14 mouse cellular contexts compared by ENCODE assay signal in the genomic region with DNA sequence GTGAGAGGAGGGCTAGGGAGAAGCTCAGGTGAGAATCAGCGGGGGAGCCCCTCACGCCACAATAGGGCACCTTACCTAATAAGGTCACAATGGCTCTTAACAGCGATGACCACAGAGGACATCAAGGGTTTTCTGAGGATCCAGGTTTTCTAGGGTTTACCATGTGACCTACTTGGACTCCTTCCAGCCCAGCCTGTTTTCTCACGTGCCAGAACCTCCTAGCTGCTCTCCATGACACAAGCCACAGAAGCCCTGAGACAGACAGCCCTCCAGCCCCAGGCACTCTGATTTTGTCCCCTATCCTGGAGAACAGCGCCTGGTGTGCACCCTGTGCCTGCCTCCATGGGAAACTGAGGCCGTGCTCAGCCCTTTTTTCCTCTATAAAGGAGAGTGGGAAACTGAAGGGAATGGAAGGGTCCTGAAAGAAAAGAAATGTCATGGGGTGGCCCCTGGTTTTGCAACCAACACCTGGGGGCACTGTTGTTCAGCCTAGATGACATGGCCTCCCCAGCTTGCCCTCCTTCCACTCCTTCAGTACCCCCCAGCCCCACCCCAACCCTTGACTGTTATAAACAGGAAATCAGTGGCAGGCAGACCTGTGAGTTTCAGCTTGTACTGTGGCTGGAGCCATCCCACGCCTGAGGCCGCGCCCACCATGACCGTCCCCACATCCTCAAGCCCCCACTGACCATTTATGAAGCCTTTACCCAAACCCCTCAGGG. TPM values are rescaled to one million over a fixed set of nuclear protein-coding genes. Genes with fewer than 3 reads are reported as not detected.
DNase-seq lines count a peak whose midpoint lies in the region; ATAC-seq and TF ChIP-seq lines count a peak whose summit lies in the region.
"Had no signal": no experiment of that assay in that cellular context is flagged by ENCODE, and none has a peak within 500 bp of the region (broad histone marks: within the 10 kb centered on the region; RNA-seq: fewer than 3 reads in every experiment).

No protein-coding gene starts in this region.

- H3K9ac ChIP-seq in lung, embryonic 14.5 days: no peak overlapping the region
- H3K9ac ChIP-seq: embryonic facial prominence, embryonic 15.5 days had no signal

- TF ChIP-seq CTCF in lung, embryonic 14.5 days (IDR thresholded peaks at IDR 0.05; ENCODE audit: low read depth): no peak; the same call in 1 of the 2 replicates

- H3K4me2 ChIP-seq in lung, embryonic 14.5 days: no peak overlapping the region
- H3K4me2 ChIP-seq: embryonic facial prominence, embryonic 15.5 days had no signal

- no peaks in the 10 kb centered on the region for H3K4me1 ChIP-seq in lung, embryonic 14.5 days (ENCODE audit: insufficient read depth)
- H3K4me1 ChIP-seq: embryonic facial prominence, embryonic 15.5 days had no signal

- intact Hi-C loops in left cerebral cortex, postnatal 10 days (cut with DNase I): no loop called here

- no peaks in the 10 kb centered on the region for H3K9me3 ChIP-seq in lung, embryonic 14.5 days (ENCODE audit: low read depth, low read length)
- H3K9me3 ChIP-seq: embryonic facial prominence, embryonic 15.5 days had no signal

- no peaks in the 10 kb centered on the region for H3K27me3 ChIP-seq in lung, embryonic 14.5 days (ENCODE audit: insufficient read depth, low read length)

- ATAC-seq in lung, embryonic 14.5 days (ENCODE audit: insufficient read depth): no peak

- WGBS in lung, embryonic 14.5 days: 44% methylated on average over 10 of the region's 10 CpGs

- no peaks in the 10 kb centered on the region for H3K36me3 ChIP-seq in lung, embryonic 14.5 days (ENCODE audit: insufficient read depth)
- H3K36me3 ChIP-seq: embryonic facial prominence, embryonic 15.5 days had no signal

- peak; percentile 6 for DNase-seq in adrenal gland, adult 2 months
- no peak for DNase-seq in adrenal gland, adult 18-20 months (ENCODE audit: low spot score in 2 of 2)
- DNase-seq in lung, embryonic 14.5 days: peak; percentile 7
- no peak for DNase-seq in lung, postnatal 14 days
- peak; percentile 23 for DNase-seq in lung, postnatal 10 days
- peak; percentile 86 to 90 for DNase-seq in spleen, postnatal 36 days (ENCODE audit: low spot score in 2 of 2)
- no peak for DNase-seq in left cerebral cortex, postnatal 10 days (ENCODE audit: extremely low spot score in 1 of 2, low spot score in 2 of 2)
- DNase-seq in cerebellum, adult 8-10 months: no peak
- DNase-seq: cerebellum, postnatal 36 days; heart, adult 18-20 months; heart, postnatal 36 days had no signal

- H3K4me3 ChIP-seq in lung, embryonic 14.5 days (ENCODE audit: low read depth, low read length): no peak overlapping the region
- H3K4me3 ChIP-seq: embryonic facial prominence, embryonic 15.5 days had no signal

- H3K27ac ChIP-seq in lung, embryonic 14.5 days (ENCODE audit: low read depth): no peak overlapping the region
- H3K27ac ChIP-seq: embryonic facial prominence, embryonic 15.5 days; stomach, postnatal 0 days had no signal

RNA-seq across cellular contexts. Expression of a gene that starts 37.9 kb away (rescaled TPM):
- total RNA-seq in adrenal gland, adult 2 months (2021): under 1 TPM; 0.69 to 0.86 TPM
- 0.56 and 1.0 TPM in 2 replicates for polyA plus RNA-seq in adrenal gland, adult 2 months (2012; rRNA removed)
- under 1 TPM; 0.42 to 0.46 TPM for total RNA-seq in adrenal gland, adult 18-20 months (2021)
- not detected in 2 replicates for polyA plus RNA-seq in lung, embryonic 14.5 days (2014; fragmentation: Nextera tagmentation; extraction: Ambion mirVana)
- under 1 TPM; 0.17 to 0.18 TPM for total RNA-seq in left cerebral cortex, postnatal 10 days (2021)
- polyA plus RNA-seq: lung, embryonic 16.5 days; stomach, postnatal 0 days had no signal

Comparison
In these comparisons a context has a peak if more than half of its experiments do, and no peak if none do; other contexts are left out.
1. DNase-seq: peak in adrenal gland, adult 2 months (single experiment), lung, embryonic 14.5 days (single experiment), lung, postnatal 10 days (single experiment) and spleen, postnatal 36 days (2 of 2); none in adrenal gland, adult 18-20 months (0 of 2), lung, postnatal 14 days (single experiment), left cerebral cortex, postnatal 10 days (0 of 2) and cerebellum, adult 8-10 months (single experiment).